Mouse (Mus musculus) c-Kit-negative CD71-positive TER-119-positive erythroid progenitor cells, embryonic 14.5 days (primary cell): ENCODE data around the gene Ppp1r12c.

ENCODE experiments used
- DNase-seq: peaks from one replicate; pipeline ENCODE4 v3.0.0-alpha.2; 2013; ENCODE audit warnings: low read depth, low spot score

The Ppp1r12c gene

DNA sequence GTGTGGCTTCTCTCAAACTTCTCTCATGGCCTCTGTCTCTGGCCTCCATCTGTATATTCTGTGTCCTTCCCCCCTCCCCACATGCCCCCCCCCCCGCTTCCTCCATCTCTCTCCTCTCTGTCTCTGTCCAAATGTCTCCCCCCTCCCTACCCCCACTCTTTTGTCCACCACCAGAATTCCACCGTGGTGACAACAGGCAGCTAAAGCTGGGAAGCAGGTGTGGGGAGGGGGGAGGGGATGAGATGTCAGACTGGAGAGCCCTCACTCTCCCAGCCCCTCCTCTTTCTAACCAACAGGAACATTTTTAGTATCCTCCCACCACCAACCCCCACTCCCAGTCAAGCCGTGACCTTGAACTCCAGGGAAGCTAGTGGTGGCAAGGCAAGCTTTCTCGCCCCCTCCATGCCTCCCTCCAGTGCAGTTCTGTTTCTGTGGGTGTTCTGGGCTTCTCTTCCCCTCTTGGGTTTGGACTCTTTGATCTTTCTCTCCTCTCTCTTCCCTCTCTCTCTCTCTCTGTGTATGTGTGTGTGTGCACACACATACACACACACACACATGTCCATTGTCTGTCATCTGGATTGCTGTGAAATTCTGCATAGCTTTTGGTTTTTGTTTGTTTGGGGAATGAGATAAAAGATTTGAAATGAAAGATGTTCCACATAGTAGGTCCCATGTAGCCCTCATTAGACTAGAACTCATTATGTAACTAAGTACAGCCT is 15.0 kb upstream of the Ppp1r12c start, which contains the start of gene Tnnt1:
Tnnt1 (minus strand) TSS at position 51 of the 719 bp plus-strand sequence.
- DNase-seq: no peak

DNA sequence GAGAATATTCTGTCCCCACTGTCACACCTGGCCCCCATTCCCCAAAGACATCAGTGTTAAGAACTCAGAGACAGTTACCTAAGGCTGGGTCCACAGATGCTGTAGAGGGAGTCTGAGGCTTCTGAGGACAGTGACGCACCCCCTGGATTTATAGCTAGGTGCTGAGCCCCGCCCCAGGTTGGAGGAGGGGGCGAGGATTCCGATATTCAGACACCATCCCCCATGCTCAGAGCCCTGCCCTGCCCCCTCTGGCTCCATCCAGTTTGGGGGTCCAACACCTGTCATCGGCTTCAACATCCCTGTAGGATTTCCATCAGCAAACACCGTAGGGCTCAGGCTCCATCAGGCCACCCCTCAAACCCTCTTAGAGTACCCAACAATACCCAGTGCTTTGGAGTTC is 14.4 kb upstream of the Ppp1r12c start:
- DNase-seq: no peak

DNA sequence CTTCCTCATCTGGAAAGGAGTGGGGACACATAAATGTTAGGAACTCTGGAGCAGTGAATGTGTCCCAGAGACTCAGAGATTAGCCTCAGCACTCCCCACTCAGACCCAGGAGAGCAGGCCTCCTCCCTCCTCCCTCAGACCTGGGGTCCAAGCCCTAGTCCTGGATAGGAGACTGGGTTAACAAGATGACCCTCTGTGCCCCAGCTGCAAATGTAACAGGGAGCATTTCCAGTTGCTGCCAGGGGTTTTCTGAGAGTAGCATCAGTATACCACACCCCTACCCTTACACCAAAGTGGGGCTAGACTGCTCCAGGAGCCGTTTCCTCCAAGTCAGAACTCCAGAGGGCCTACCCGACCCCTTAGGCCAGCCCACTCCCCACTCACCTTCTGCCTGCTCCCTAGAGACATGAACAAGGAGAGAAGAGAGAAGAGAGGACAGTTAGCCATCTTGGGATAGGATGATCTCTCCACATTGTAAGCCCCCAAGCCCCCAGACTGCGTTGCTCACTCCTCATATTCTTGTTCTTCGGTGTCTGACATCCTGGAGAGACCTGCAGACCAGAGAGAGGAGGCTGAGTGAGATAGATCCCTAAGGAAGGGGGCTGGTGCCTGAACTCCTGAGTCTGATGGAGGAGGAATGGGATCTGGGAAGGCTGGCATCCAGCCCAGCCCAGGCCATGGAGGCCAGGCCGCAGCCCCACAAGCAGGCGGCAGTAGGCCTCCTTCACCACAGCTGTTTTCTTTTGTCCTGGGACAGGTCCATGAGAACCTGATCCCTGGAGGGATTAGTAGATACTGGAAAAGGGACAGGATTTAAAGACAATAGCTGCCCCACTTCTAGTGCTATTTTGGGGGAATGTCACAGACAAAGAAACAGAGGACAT is 12.6 kb upstream of the Ppp1r12c start:
- DNase-seq: no peak

DNA sequence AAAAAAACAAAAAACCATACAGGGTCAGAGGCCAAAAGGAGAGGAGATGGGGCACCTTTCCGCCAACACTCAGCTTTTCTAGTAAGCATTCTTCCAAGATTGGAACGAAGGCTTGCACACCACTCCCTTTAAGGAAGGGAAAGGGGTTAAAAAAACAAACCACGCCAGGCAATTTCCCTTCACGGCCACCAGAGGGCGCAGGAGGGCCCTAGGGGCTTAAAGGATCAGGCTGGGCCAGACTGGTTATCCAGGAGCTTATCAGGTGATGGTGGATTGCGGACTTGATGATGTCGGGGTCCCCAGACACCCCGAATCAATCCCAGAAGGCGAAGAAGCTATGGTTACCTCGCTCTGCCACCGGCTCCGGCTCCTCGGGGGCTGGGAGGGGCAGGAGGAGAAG is 11.8 kb upstream of the Ppp1r12c start:
- DNase-seq: peak; percentile 42

DNA sequence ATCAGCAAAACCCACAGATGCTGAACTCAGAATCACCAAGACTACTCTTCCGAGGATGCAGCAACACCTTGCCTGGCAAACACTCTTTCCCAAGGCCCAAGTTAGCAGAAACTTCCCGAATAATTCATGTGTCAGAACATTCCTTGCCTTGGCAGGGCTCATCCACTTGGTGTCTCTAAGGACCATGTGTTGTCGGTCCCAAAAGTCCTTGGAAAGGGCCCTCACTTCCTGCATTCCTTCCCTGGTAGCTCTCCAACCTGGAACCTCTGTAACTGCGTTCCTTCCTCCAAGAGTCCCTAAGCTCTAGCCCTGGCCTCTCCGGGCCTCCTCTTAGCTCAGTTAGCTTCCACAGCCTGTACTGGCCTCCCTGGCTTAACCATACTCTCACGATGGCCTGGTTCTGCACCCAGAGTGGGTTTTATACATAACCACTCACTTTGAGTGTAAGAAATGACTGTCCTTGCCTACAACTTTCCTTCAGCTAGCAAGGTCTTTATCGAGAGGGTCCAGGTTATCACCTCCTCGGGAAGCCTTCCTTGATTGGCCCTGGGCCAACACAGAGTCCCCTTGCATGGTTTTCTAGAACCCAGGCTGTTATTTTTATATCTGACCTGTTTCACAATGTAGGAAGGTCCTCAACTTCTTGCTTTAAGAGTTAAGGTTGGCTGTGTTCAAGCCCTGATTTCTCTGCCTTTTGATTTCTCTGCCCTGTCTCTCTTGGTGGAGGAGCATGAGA is 10.2 kb upstream of the Ppp1r12c start:
- DNase-seq: no peak

DNA sequence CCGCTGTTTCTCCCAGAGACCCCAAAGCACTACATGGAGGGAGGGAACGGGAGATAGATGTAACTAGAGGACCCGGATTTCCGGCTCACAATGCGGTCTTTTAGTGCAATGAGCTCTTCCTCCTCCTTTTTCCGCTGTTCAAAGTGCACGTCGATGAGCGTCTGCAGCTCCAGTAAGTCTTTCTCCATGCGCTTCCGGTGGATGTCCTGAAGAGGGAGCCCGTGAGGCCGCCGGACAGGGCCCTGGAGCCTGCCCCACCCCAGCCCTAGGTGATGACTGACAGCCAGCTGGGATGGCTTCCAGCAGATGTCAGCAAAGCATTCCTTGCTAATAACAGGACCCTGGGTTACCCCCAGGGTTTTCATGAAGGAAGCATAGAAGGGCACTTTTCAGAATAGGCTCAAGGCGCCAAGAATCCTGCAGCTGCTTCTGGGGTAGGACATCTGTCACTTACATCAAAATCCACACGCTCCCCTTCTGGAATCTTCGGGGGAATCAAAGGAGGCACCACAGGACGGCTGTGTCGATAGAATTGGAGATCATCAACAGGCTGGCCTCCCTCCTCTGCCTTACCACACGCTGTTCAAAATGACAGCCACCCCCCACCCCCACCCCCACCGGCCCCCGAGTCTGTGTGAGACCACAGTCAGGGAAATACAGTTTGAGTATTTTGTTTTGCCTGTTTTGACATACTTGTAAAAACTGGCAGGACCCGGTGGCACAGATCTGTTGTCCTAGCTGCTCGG is 8.6 kb upstream of the Ppp1r12c start:
- DNase-seq: peak; percentile 54

DNA sequence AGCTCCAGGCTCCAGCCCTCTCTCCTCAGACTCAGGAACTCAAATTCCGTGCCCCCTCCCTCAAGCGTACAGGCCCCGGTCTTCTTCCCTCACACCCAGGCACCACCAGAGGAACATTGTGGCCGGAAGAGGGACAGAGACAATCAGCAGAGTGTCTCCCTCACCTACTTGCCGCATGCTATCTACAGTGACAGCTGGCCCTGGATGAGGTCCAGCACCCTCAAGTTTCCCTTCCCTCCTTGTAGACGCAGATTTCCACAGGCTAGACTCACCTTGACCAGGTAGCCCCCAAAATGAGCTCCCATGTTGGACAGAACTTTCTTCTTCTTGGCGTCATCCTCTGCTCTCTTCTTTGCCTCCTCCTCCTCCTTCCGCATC is 7.2 kb upstream of the Ppp1r12c start:
- no peak for DNase-seq

DNA sequence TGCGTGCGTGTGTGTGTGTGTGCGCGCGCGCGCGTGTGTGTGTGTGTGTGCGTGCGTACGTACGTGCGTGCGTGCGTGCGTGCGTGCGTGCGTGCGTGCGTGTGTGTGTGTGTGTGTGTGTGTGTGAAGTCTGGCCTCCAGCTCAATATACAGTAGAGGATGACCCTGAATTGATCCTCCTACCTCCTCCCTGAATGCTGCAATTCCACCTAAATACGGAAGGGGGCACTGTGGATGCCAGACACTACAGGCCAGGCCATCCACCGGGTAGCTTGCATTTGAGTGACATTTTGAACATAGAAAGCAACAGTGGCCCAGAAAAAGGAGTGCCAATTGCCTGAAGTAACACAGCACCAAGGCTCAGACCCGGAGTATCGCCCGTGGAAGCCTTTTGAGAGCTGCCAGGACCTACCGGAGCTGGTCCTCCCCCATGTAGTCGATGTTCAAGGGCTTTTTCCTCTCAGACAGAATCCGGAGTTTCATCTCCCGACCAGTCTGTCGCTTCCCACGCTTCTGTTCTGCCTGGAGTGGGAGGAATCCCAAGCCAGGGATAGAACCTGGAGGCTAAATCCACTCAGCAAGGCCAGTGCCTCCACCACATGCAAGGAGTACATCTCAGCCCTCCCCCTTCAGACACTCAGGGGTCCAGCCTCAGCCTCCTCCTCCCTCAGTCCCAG is 6.7 kb upstream of the Ppp1r12c start:
- DNase-seq: no peak

DNA sequence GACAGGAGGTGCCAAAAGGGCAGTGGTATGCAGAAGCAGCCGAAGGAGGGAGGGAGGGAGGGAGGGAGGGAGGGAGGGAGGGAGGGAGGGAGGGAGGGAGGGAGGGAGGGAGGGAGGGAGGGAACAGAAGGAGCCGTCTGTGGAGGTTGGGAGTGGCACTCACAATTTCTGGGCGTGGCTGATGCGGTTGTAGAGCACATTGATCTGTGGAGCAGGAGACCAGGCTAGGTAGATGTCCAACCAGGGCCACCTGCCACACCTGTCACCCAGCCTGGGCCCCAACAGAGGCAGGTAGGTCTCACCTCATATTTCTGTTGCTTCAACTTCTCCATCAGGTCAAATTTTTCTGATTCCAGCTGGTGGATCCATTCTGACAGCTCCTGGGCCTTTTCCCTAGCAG is 5.7 kb upstream of the Ppp1r12c start:
- DNase-seq: no peak

DNA sequence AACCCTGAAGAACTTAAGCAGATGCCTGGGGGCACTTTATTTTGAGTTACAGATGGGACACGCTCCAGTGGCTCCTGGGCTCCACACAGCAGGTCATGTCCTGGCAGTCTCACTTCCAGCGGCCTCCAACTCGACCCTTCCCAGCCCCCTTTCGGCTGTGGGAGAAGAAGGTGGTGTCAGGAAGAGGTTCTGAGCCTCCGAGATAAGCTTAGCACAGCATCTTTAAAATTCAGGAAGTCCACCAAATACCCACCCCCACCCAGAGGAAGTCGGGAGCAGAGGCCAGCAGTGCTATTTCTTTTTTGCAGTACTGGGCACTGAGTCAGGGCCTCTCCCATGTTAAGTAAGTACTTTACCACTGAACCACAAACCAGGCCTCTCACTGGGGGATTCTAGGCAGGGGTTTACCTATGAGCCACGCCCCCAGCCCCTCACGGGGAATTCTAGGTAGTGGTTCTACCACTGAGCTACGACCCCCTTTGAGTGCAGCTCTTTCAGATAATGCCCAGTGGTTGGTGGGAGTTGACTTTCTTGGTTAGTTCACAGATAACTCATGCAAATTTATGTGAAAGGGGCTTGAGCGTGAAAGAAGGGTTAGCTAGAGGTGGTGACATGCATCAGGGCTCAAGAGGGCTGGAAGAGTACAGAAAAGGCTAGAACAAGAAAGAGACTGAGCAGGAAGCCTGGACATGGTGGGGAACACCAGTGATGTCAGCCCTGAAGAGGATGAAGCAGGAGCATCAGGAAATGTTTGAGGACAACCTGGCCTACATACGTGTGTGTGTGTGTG is 3.4 kb upstream of the Ppp1r12c start:
- DNase-seq: no peak

DNA sequence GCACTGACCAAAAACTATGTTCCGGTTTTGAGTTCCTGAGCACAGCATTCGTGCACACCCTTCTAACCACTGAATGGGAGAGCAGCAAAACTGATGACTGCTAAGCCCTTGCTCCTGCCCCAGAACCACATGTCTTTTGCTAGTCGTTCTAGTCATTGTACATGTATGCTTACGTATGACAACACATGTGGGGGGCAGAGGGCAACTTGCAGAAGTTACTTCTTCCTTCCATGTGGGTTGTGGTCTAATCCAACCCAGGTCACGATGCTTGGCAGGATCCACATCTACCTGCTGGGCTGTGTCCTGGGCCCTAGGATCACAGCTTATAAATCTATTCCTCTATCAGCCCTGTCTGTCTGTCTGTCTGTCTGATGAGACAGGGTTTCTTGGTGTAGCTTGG is 2.4 kb upstream of the Ppp1r12c start:
- DNase-seq: no peak

DNA sequence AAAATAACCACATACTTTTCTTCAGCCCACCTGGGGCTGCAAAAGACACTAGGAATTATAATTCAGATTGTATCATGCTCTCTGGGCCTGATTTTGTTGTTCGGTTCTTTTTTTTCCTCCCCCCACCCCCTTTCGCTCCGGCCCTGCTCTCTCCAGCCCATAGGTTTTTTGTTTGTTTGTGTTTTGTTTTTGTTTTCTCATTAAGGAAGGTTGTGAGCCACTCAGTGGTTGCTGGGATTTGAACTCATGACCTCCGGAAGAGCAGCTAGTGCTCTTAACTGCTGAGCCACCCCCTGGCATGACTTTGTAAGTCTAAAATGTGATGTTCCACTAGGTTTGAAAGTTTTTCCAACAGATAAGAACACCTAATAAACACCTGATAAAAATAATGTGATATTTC is 1.6 kb upstream of the Ppp1r12c start:
- no peak for DNase-seq

DNA sequence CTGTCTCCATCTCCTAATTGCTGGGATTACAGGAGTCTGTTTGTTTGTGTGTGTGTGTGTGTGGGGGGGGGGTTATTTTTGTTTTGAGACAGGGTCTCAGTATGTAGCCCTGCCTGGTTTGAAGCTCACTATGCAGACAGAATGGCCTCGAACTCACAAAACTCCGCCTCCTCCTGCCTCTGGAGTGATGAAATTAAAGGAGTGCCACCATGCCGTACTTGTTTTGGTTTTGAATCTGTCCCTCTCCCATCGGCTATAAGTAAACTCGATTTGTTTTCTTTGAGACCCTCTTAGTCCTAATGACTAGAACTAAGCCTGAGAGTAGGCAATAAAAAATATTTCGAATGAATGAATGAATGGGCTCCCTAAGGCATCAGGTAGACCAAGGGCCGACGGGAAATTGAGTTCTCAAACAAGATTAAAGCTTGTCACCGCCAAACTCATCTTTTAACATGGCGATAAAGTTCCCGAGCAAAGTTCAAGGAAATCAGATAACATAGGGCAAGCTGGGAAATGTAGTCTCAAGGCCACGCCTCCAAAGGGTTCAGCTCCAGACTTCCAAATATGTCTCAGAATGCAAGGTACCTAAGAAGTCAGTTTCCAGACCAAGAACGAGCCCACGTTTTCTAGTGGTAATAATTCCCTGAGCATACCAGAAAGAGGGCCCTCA is 1.1 kb upstream of the Ppp1r12c start:
- peak; percentile 61 for DNase-seq

DNA sequence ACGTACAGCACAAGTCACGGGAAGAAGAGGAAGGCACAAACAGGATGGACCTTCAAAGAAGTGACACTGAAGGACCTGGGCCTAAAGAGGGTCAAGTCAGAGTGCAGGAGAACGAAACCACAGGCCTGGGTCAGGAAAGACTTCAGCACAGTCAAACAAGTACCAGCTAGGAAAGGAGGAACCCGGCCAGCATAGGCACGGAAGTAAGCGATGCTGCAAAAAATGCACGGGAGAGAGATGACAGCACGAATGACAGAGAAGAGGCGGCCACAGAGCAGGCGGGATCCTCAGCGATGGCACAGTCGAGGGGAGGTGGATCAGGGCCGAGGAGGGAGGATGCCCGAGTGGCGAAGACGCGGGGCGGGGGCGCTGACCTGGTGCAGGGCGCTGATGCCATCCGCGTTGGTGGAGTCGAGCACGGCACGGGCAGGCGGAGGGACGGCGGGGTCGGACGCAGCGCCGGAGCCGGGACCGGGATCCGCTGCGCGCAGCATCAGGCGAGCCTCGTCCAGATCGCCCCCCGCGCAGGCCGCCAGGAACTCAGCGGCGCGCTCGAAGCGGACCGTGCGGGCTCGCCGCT is 498 bp downstream of the Ppp1r12c start:
- peak; percentile 31 for DNase-seq

DNA sequence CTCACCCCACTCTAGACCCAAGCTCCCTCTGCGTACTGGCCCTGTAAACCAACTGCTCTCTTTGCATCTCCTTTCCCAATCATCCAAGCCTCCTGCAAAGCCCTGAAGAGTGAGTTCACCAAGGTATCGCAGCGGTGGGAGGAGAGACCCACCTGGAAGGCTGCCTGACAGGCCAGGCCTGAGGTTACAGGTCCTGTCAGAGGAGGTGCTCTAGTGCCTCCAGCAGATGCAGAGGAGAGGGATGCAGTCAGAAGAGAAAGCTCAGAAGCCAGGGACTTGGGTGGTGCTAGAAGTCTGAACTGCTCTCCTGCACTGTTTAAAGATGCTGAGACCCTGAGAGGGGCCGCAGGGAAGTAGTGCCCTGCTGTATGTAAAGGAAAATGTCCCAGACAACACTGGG is 2.4 kb downstream of the Ppp1r12c start:
- no peak for DNase-seq

DNA sequence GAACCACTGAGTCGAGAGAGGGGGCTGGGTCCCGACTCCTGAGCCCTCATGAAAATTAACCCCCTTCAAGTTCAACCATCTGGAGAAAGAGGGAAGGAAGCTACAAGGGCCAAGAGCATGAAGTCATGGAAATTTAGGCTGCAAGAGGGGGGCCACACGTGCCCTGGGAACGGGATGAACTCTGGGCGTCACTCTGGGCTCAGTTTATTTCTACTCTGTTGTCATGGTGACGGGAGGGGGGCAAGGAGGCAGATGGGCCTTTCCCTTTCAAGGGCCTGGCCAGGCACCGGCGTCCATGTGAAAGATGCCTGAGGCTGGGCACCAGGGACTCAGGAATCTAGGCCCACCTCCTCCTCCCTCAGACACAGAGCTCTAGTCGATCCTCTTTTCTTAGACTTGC is 3.2 kb downstream of the Ppp1r12c start:
- no peak for DNase-seq

DNA sequence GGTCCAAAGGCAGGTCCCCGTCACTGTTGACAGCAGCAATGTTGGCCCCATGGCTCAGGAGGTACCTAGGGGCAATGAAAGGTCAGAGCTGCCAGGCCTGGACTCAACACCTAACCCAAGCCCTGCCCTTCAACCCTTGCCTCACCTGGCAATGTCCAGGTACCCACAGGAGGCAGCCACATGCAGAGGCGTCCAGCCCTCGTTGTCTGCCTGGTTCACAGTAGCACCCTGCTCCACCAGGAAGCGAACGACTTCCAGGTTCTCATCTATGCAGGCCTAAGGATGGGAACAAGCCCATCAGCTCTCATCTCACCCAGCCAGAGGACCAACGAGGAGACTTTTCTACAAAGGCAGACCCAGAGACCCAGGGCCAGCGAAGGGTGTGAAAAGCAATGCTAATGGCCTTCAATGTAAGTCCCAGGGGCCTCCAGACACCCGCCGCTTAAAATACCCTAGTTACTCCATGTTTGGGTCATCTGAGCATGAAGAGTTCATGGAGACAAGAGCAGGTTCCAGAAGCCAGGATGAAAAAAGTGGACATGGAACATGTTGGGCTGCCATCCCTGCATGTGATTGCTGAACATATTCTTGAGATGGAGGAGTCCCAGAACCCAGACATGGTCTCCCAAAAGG is 4.1 kb downstream of the Ppp1r12c start:
- no peak for DNase-seq

DNA sequence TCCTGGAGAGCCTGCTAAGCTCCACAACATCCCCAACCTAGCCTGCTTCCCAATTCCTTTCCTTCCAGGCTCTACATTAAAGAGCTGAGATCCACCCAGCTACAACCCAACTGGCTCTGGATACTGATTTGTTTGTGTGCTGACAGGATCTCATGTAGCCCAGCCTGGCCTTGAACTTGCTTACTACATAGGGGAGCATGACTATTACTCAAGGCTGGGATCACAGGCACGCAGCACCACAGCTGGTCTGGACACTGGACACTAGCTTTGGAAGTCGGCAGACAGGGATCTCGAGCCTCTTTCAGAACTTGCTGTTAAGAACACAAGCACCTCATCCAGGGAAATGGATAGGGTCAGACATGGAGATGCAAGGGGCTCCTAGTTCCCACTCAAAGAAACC is 5.0 kb downstream of the Ppp1r12c start:
- no peak for DNase-seq

DNA sequence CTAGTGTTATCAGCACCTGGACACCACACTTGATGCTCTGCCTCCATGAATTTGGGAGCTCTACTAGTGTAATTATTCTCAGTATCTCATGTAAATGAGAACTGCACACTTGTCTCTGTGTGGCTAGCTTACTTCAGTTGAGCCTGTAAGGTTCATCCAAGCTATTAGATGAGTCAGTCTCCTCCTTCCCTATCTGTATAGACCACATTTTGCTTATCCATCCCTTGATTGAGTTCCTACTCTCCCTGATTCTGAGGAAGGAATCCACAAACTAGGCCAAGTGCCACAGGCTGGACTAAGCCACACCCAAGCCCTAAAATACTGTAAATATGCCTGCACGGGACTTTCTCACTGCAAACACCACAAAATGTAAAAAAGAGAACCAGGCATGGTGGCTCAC is 7.5 kb downstream of the Ppp1r12c start:
- DNase-seq: no peak
